Mouse (Mus musculus) hindbrain, embryonic 14.5 days (tissue): ENCODE data around the gene Rbm7. TPM values are rescaled to one million over a fixed set of nuclear protein-coding genes. Genes with fewer than 3 reads are reported as not detected.
A peak's percentile ranks its signal among the peaks of the same experiment; 100 is the strongest.

Experiments used
- ATAC-seq: fragments of 200-750 bp; cut with Nextera tagmentation; 2 replicates; pipeline ENCODE4 v1.8.0; 2017; ENCODE audit warnings: moderate number of reproducible peaks, mild to moderate bottlenecking, moderate TSS enrichment, moderate library complexity; ENCODE audit not compliant: low FRiP score
- DNase-seq: peaks from one replicate; pipeline ENCODE4 v3.0.0-alpha.2; 2015; ENCODE audit warnings: low spot score
- H3K27ac ChIP-seq: fragments of 300-500 bp; sonication (generic); 2 replicates; pipeline ENCODE4 v1.5.1; 2014; ENCODE audit warnings: mild to moderate bottlenecking, moderate library complexity
- H3K27me3 ChIP-seq: fragments of 300-500 bp; sonication (generic); 2 replicates; pipeline ENCODE4 v1.6.1; 2014; ENCODE audit warnings: mild to moderate bottlenecking, low read length, mixed read lengths; ENCODE audit not compliant: control insufficient read depth, insufficient read depth
- H3K36me3 ChIP-seq: fragments of 300-500 bp; sonication (generic); replicated peaks from 2 replicates; pipeline ENCODE4 v1.6.1; 2014; ENCODE audit not compliant: control insufficient read depth, insufficient read depth
- H3K4me1 ChIP-seq: fragments of 300-500 bp; sonication (generic); replicated peaks from 2 replicates; pipeline ENCODE4 v1.6.1; 2014; ENCODE audit warnings: antibody characterized with exemption, low read length, mixed read lengths; ENCODE audit not compliant: control insufficient read depth, insufficient read depth
- H3K4me2 ChIP-seq: fragments of 300-500 bp; sonication (generic); replicated peaks from 2 replicates; pipeline ENCODE4 v1.6.1; 2014; ENCODE audit warnings: mild to moderate bottlenecking, moderate library complexity
- H3K4me3 ChIP-seq: fragments of 300-500 bp; sonication (generic); replicated peaks from 2 replicates; pipeline ENCODE4 v1.5.1; 2014; ENCODE audit warnings: mild to moderate bottlenecking, low read length
- H3K9ac ChIP-seq: fragments of 300-500 bp; sonication (generic); 2 replicates; pipeline ENCODE4 v1.6.1; 2014
- H3K9me3 ChIP-seq: fragments of 300-500 bp; sonication (generic); 2 replicates; pipeline ENCODE4 v1.6.1; 2016; ENCODE audit warnings: low read length; ENCODE audit not compliant: control insufficient read depth
- WGBS: fragments of 180-500 bp; shearing (Covaris S2); extraction: QIAGEN DNeasy Blood & Tissue Kit; methylation state at CpG from one replicate; pipeline ENCODE4 v1.1.7; 2014; 5-methylcytosine and 5-hydroxymethylcytosine counted together
- microRNA-seq: library from miRNA; unstranded; fragments of <30 nt; microRNA quantifications from one replicate; pipeline ENCODE4, GENCODE M21; 2016
- polyA plus RNA-seq: library from polyadenylated mRNA; unstranded; fragments of >200 nt; fragmentation: Nextera tagmentation; extraction: Ambion mirVana; gene quantifications from 2 replicates; pipeline ENCODE4 v1.2.1, GENCODE M21; 2014

The Rbm7 gene
- polyA plus RNA-seq, 1 experiment from 2014 or later, result 78.8 TPM

DNA sequence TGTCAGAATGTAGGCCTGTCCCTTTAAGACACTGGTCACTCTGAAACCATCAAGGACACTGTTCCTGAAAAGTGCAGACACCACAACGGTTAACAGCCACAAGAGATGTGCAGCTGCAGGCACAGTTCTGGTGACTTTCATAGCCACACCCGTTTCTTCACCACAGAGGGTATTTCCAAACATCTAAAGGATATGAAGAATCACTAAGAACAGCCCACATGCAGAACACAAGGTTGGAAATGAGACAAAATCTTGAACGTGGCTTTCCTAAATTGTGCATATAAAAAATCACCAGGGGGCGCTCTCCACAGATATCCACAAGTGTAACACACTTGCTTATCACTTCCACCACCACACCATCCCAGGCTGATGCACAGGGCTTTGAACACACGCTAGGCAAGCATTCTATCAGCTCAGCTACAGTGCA is 47.3 kb downstream of the Rbm7 start:
- Histone ChIP-seq H3K27ac (no peak overlapping the region), H3K9me3 (no peaks in the 10 kb centered on the region), H3K27me3 (no peaks in the 10 kb centered on the region), H3K4me3 (no peak overlapping the region), H3K4me1 (no peaks in the 10 kb centered on the region), H3K4me2 (no peak overlapping the region), H3K36me3 (no peaks in the 10 kb centered on the region), H3K9ac (no peak overlapping the region)
- peak; percentile 46 for DNase-seq
- no peak for ATAC-seq
- WGBS, result 37% methylated on average over 5 of the region's 5 CpGs

DNA sequence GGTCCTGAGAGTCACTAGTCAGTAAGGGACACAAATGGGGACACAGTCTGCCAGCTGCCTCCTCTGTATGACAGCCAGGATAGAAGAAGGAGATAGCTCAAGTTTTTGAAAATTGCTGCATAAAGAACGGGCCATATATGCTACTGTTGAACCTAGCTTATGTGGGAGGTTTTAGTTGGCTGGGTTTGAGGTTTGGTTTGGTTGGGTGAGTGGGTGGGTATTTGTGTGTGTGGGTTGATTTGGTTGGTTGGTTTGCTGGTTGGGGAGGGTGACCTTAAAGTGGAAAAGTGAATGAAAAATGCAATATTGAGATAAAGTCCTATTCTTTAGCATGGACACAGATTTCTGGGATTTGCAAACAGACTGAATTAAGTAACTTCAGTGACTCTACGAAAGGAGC is 50.3 kb downstream of the Rbm7 start:
- ATAC-seq (no peak), DNase-seq (no peak)
- Histone ChIP-seq H3K4me2 (no peak overlapping the region), H3K36me3 (no peaks in the 10 kb centered on the region), H3K4me3 (no peak overlapping the region), H3K9me3 (no peaks in the 10 kb centered on the region), H3K9ac (no peak overlapping the region), H3K27ac (no peak overlapping the region), H3K4me1 (no peaks in the 10 kb centered on the region), H3K27me3 (no peaks in the 10 kb centered on the region)
- 82% methylated on average over 2 of the region's 2 CpGs for WGBS

DNA sequence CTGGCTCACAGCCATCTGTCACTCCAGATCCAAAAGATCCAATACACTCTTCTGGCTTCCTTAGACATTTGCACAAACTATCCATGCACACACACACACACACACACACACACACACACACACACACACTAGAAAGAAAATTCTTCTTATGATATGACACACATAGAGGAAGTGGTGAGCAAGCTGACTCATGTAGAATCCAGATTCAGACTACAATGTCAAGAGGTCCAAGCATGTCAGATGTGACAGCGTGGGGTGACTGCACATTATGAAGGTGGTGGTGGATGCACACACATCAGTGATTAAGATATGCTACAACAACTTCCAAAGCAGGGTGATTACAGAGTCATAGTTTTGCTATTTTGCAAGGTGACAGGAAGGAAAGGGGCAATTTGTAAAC is 51.2 kb downstream of the Rbm7 start:
- H3K27me3 ChIP-seq, result no peaks in the 10 kb centered on the region
- H3K9me3 ChIP-seq, result no peaks in the 10 kb centered on the region
- no peak for DNase-seq
- H3K27ac ChIP-seq, result no peak overlapping the region
- no peak for ATAC-seq
- 85% methylated on average over 1 of the region's 1 CpGs for WGBS
- H3K9ac ChIP-seq, result no peak overlapping the region
- no peaks in the 10 kb centered on the region for H3K4me1 ChIP-seq
- no peak overlapping the region for H3K4me2 ChIP-seq
- no peaks in the 10 kb centered on the region for H3K36me3 ChIP-seq
- no peak overlapping the region for H3K4me3 ChIP-seq

Small RNAs within 50 kb of the gene (microRNA-seq; reads per million reads assigned to microRNA genes)
- not detected for gene Gm23653

Other genes starting within 250 kb of the Rbm7 start
- 0.63 and 1.2 TPM in 2 replicates for gene Nxpe2, start 141.8 kb downstream of the Rbm7 start, polyA plus RNA-seq
- gene Rexo2, start 14.7 kb downstream of the Rbm7 start, polyA plus RNA-seq, result 83.7 and 98.8 TPM in 2 replicates
- 19.1 and 28.4 TPM in 2 replicates for gene Gm5617, start 143 bp upstream of the Rbm7 start, polyA plus RNA-seq
- 0.51 and 0.87 TPM in 2 replicates for gene Nnmt, start 109.9 kb upstream of the Rbm7 start, polyA plus RNA-seq